Mouse (Mus musculus) heart, adult 2 months (tissue): ENCODE data around the gene E2f7.

Experiments
- CTCF ChIP-seq: fragments of 200-600 bp; IDR thresholded peaks from 2 replicates; pipeline ENCODE4 v1.8.1; 2022; ENCODE audit warnings: antibody characterized with exemption, mild to moderate bottlenecking, moderate library complexity
- POLR2A ChIP-seq: fragments of 200-500 bp; IDR thresholded peaks from 2 replicates; pipeline ENCODE4 v1.6.1; 2011; ENCODE audit warnings: mild to moderate bottlenecking, low read depth, low read length, control low read depth; ENCODE audit not compliant: insufficient read depth

GRCm38 (mm10) chr10:110744686-110745639 is at the start of gene E2f7:
- TF ChIP-seq CTCF, result peak; percentile 33; the same call in 1 of the 2 replicates
- TF ChIP-seq POLR2A, result peak; percentile 64; the same call in 1 of the 2 replicates
